Mouse (Mus musculus) lung, postnatal 0 days (tissue): ENCODE results near the gene Ino80b.

Experiments
- CTCF ChIP-seq: IDR thresholded peaks from 2 replicates; pipeline ENCODE4 v1.5.1; 2016; ENCODE audit warnings: antibody characterized with exemption, mild to moderate bottlenecking
- EP300 ChIP-seq: IDR thresholded peaks from 2 replicates; pipeline ENCODE4 v1.6.1; 2016; ENCODE audit warnings: antibody characterized with exemption, mild to moderate bottlenecking, control low read depth

GRCm38 (mm10) chr6:83145805-83146204 is 20.6 kb upstream of the Ino80b start:
- TF ChIP-seq EP300 (no peak), CTCF (no peak)
